7 mouse cellular contexts compared by ENCODE assay signal in the genomic region with DNA sequence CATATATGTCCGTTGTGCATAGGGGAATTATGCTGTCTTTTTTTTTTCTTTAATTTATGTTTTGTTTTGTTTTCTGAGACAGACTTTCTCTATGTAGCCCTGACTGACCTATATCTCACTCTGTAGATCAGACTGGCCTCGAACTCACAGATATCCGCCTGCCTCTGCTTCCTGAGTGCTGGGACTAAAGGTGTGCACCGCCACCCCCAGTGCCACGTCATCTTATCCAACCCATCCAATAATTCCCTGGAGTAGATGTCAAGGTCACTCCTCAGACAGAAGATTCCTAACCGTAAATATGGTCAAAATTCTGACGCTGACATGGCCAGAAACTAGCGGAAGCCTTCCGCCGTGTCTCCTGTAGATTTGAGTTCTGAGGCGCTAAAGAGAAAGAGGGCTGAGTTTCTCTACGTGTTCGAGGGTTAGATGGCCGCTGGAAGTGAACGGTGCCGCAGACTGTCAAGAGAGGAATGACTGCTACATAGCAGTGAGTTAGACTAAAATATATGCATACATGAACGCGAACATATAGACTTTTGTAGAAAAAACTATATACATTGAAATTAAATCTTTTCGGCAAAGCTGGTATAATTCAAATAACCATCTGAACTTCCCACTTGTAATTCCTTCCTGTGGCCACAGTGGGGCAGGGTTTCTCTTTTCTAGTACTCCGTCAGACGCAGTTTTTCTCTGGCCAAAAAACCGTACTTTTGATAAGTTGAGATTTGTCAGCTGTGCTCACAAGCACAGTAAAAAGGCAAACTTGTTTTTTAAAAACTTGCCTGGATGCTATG. TPM values are rescaled to one million over a fixed set of nuclear protein-coding genes. Genes with fewer than 3 reads are reported as not detected.
DNase-seq lines count a peak whose midpoint lies in the region; ATAC-seq and TF ChIP-seq lines count a peak whose summit lies in the region.

No protein-coding gene starts in this region.

- no peak overlapping the region for H3K27ac ChIP-seq in hindbrain, postnatal 0 days

- 0 out of 2 replicates have a peak overlapping the region, but pooled peaks have one; percentile 22 for H3K9ac ChIP-seq in hindbrain, postnatal 0 days (replicated peaks; ENCODE audit: low read length)

- peak overlapping the region; percentile 61 for H3K4me2 ChIP-seq in hindbrain, postnatal 0 days (ENCODE audit: low read depth, low read length)

- H3K4me3 ChIP-seq in hindbrain, postnatal 0 days (ENCODE audit: low read length), result peak overlapping the region; percentile 35

- H3K4me1 ChIP-seq in hindbrain, postnatal 0 days (ENCODE audit: insufficient read depth, low read length), result 0 out of 2 replicates have a peak, but pooled peaks cover under 1% of the 10 kb centered on the region

- 19% methylated on average over 22 of the region's 22 CpGs for WGBS in hindbrain, postnatal 0 days

- no peaks in the 10 kb centered on the region for H3K27me3 ChIP-seq in hindbrain, postnatal 0 days (ENCODE audit: insufficient read depth, low read length)

- no peaks in the 10 kb centered on the region for H3K9me3 ChIP-seq in hindbrain, postnatal 0 days (ENCODE audit: low read length)

- DNase-seq in ZHBTc4 (ENCODE audit: low read depth, low spot score), result peak; percentile 71
- peak; percentile 67 for DNase-seq in cerebellum, adult 9-10 months
- DNase-seq in forelimb bud, embryonic 11.5 days (ENCODE audit: low read depth, low spot score), result peak; percentile 65
- DNase-seq in hindbrain, postnatal 0 days (ENCODE audit: low spot score), result peak; percentile 87
- DNase-seq in left cerebral cortex, adult 8-10 months (ENCODE audit: low spot score in 2 of 2), result peak; percentile 25 to 28
- peak; percentile 77 to 85 for DNase-seq in right cerebral cortex, postnatal 10 days (ENCODE audit: low spot score in 2 of 2)

- 0 out of 2 replicates have a peak, but pooled peaks have one; percentile 51 for ATAC-seq in hindbrain, postnatal 0 days
- peak; percentile 88 for ATAC-seq in megakaryocyte, adult 5-6 weeks (ENCODE audit: poor library complexity, severe bottlenecking)

- H3K36me3 ChIP-seq in hindbrain, postnatal 0 days (ENCODE audit: insufficient read depth, low read length), result no peaks in the 10 kb centered on the region

- peak; percentile 80 for TF ChIP-seq CTCF in hindbrain, postnatal 0 days (IDR thresholded peaks at IDR 0.05; ENCODE audit: low read depth)

RNA-seq across cellular contexts. Expression of a gene that starts 5.7 kb away (rescaled TPM):
- 96.4 and 102 TPM in 2 replicates for total RNA-seq in hindbrain, postnatal 0 days (2014; rRNA removed)
- 182 and 185 TPM in 2 replicates for polyA plus RNA-seq in hindbrain, postnatal 0 days (2015; fragmentation: Nextera tagmentation; extraction: Ambion mirVana)
- 10 to 100 TPM; 48.4 to 54.3 (median 51.1) TPM for total RNA-seq in left cerebral cortex, adult 8-10 months (2022)
- 206 and 233 TPM in 2 replicates for total RNA-seq in megakaryocyte, adult 5-6 weeks (2015)
- 147 and 173 TPM in 2 replicates for total RNA-seq in megakaryocyte, adult 5-6 weeks (2017)

RNA-seq across cellular contexts. Expression of a gene that starts 15.2 kb away (rescaled TPM):
- total RNA-seq in hindbrain, postnatal 0 days (2014; rRNA removed), result 572 and 622 TPM in 2 replicates
- 543 and 545 TPM in 2 replicates for polyA plus RNA-seq in hindbrain, postnatal 0 days (2015; fragmentation: Nextera tagmentation; extraction: Ambion mirVana)
- total RNA-seq in left cerebral cortex, adult 8-10 months (2022), result 100 to 1,000 TPM; 340 to 406 (median 354) TPM
- 1,043 and 1,097 TPM in 2 replicates for total RNA-seq in megakaryocyte, adult 5-6 weeks (2015)
- total RNA-seq in megakaryocyte, adult 5-6 weeks (2017), result 2,083 and 2,603 TPM in 2 replicates

Comparison
In these comparisons a context has a peak if more than half of its experiments do, and no peak if none do; other contexts are left out.
1. DNase-seq: peak in every context shown above with its lines; median percentile 87 in hindbrain, postnatal 0 days; 81 in right cerebral cortex, postnatal 10 days; 71 in ZHBTc4; 67 in cerebellum, adult 9-10 months; 65 in forelimb bud, embryonic 11.5 days; 26 in left cerebral cortex, adult 8-10 months.